Mouse (Mus musculus): Measurements from ENCODE around the gene Flnb.

- TF ChIP-seq CTCF (IDR thresholded peaks at IDR 0.05; ENCODE audit: insufficient read depth, low read depth, low read length): no peak
- no peak for TF ChIP-seq POLR2A (IDR thresholded peaks at IDR 0.05; ENCODE audit: insufficient read depth, low read depth, low read length)
These were observed 72.1 kb downstream of the Flnb start for GRCm38 (mm10) chr14:7889834-7890233.
